Mouse (Mus musculus) intestine, embryonic 14.5 days (tissue): ENCODE data around the gene Paxx. TPM values are rescaled to one million over a fixed set of nuclear protein-coding genes. Genes with fewer than 3 reads are reported as not detected.

ENCODE experiments used
- ATAC-seq: fragments of 200-750 bp; cut with Nextera tagmentation; replicated peaks from 2 replicates; pipeline ENCODE4 v1.8.0; 2017; ENCODE audit warnings: low read depth, moderate number of reproducible peaks, moderate TSS enrichment, moderate library complexity; ENCODE audit not compliant: low FRiP score, low TSS enrichment
- DNase-seq: peaks from one replicate; pipeline ENCODE4 v3.0.0-alpha.2; 2018; ENCODE audit warnings: low spot score
- H3K27ac ChIP-seq: fragments of 300-500 bp; sonication (generic); 2 replicates; pipeline ENCODE4 v1.5.1; 2014; ENCODE audit warnings: low read depth, mild to moderate bottlenecking, control low read depth
- H3K27me3 ChIP-seq: fragments of 300-500 bp; sonication (generic); replicated peaks from 2 replicates; pipeline ENCODE4 v1.6.1; 2014; ENCODE audit warnings: low read length, control low read depth; ENCODE audit not compliant: control insufficient read depth, insufficient read depth
- H3K36me3 ChIP-seq: fragments of 300-500 bp; sonication (generic); 2 replicates; pipeline ENCODE4 v1.6.1; 2014; ENCODE audit warnings: low read length, control low read depth; ENCODE audit not compliant: control insufficient read depth, insufficient read depth
- H3K4me1 ChIP-seq: fragments of 300-500 bp; sonication (generic); replicated peaks from 2 replicates; pipeline ENCODE4 v1.6.1; 2014; ENCODE audit warnings: low read length, control low read depth, mixed read lengths; ENCODE audit not compliant: control insufficient read depth, insufficient read depth
- H3K4me2 ChIP-seq: fragments of 300-500 bp; sonication (generic); 2 replicates; pipeline ENCODE4 v1.6.1; 2014; ENCODE audit warnings: low read length
- H3K4me3 ChIP-seq: fragments of 300-500 bp; sonication (generic); 2 replicates; pipeline ENCODE4 v1.5.1; 2014; ENCODE audit warnings: low read depth, low read length, control low read depth, mixed read lengths
- H3K9ac ChIP-seq: fragments of 300-500 bp; sonication (generic); 2 replicates; pipeline ENCODE4 v1.6.1; 2014; ENCODE audit warnings: mild to moderate bottlenecking, low read length
- H3K9me3 ChIP-seq: fragments of 300-500 bp; sonication (generic); 2 replicates; pipeline ENCODE4 v1.6.1; 2016; ENCODE audit warnings: low read length, control low read depth; ENCODE audit not compliant: control insufficient read depth
- WGBS: fragments of 180-500 bp; shearing (Covaris S2); extraction: QIAGEN DNeasy Blood & Tissue Kit; methylation state at CpG from one replicate; pipeline ENCODE4 v1.1.7; 2014; 5-methylcytosine and 5-hydroxymethylcytosine counted together
- polyA plus RNA-seq: library from polyadenylated mRNA; unstranded; fragments of >200 nt; fragmentation: Nextera tagmentation; extraction: Ambion mirVana; gene quantifications from 2 replicates; pipeline ENCODE4 v1.2.1, GENCODE M21; 2014

The Paxx gene
- polyA plus RNA-seq, 1 experiment from 2014 or later: 27.4 TPM

DNA sequence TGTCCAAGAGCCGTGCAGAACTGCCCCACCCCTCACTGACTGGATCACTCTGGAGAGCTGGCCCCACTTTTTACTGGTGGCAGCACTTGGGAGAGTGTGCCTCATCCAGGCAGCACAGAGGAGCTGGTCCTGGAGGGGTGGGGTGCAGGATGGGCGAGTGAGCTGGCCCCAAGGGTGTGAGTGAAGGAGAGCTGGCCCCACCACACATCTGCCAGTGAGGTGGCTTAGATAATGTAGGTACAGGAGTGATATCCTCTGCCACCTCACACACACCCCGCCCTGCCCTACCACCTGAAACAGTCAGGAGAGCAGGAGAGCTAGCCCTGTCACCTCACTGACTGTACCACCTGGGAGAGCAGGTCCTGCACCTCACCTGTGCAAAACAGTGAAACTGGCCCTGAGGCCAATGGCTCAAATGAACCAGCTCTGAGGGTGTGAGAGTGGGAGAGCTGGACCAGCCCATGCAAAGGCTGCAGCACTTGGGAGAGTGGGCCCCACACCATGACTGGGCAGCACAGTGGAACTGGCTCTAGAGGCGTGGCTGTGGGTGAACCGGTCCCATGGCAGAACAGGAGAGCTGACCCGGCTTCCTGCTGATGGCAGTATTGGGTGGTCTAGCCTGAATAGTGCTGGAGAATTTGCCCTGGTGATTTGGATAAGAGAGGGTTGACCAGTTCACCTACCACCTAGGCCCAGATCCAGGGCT is 27.2 kb upstream of the Paxx start:
- Histone ChIP-seq H3K9me3 (no peaks in the 10 kb centered on the region), H3K4me2 (no peak overlapping the region), H3K9ac (no peak overlapping the region), H3K27ac (no peak overlapping the region), H3K36me3 (no peaks in the 10 kb centered on the region), H3K4me3 (no peak overlapping the region), H3K4me1 (no peaks in the 10 kb centered on the region), H3K27me3 (no peaks in the 10 kb centered on the region)
- no peak for ATAC-seq
- DNase-seq: no peak
- 82% methylated on average over 6 of the region's 6 CpGs for WGBS

- Histone ChIP-seq H3K4me1 (no peaks in the 10 kb centered on the region), H3K9me3 (no peaks in the 10 kb centered on the region), H3K4me2 (no peak overlapping the region), H3K27me3 (no peaks in the 10 kb centered on the region), H3K27ac (no peak overlapping the region), H3K9ac (no peak overlapping the region), H3K4me3 (no peak overlapping the region), H3K36me3 (no peaks in the 10 kb centered on the region)
- no peak for DNase-seq
- WGBS: 52% methylated on average over 11 of the region's 11 CpGs
- no peak for ATAC-seq
These were observed 24.2 kb upstream of the Paxx start for GRCm38 (mm10) chr2:25484901-25485647.

GRCm38 (mm10) chr2:25482969-25483368 is 22.1 kb upstream of the Paxx start:
- 26% methylated on average over 7 of the region's 7 CpGs for WGBS

GRCm38 (mm10) chr2:25480541-25480940 is 19.6 kb upstream of the Paxx start:
- no peak overlapping the region for H3K27ac ChIP-seq
- no peak for ATAC-seq
- H3K4me1 ChIP-seq: no peaks in the 10 kb centered on the region
- no peak overlapping the region for H3K4me3 ChIP-seq
- H3K9me3 ChIP-seq: no peaks in the 10 kb centered on the region
- DNase-seq: no peak
- H3K27me3 ChIP-seq: no peaks in the 10 kb centered on the region
- WGBS: 92% methylated on average over 1 of the region's 1 CpGs
- no peak overlapping the region for H3K9ac ChIP-seq
- H3K36me3 ChIP-seq: no peaks in the 10 kb centered on the region
- no peak overlapping the region for H3K4me2 ChIP-seq

More at GRCm38 (mm10) chr2:25482969-25483368, 22.1 kb upstream of the Paxx start:
- ATAC-seq (0 out of 2 replicates have a peak, but pooled peaks have one; percentile 22), DNase-seq (peak; percentile 67)
- Histone ChIP-seq H3K4me2 (no peak overlapping the region), H3K4me3 (no peak overlapping the region), H3K36me3 (no peaks in the 10 kb centered on the region), H3K27me3 (no peaks in the 10 kb centered on the region), H3K9ac (no peak overlapping the region), H3K27ac (no peak overlapping the region), H3K4me1 (no peaks in the 10 kb centered on the region), H3K9me3 (no peaks in the 10 kb centered on the region)

- no peaks in the 10 kb centered on the region for H3K27me3 ChIP-seq
- H3K9ac ChIP-seq: no peak overlapping the region
- H3K36me3 ChIP-seq: no peaks in the 10 kb centered on the region
- no peaks in the 10 kb centered on the region for H3K4me1 ChIP-seq
- DNase-seq: no peak
- H3K27ac ChIP-seq: no peak overlapping the region
- no peak overlapping the region for H3K4me3 ChIP-seq
- 60% methylated on average over 10 of the region's 10 CpGs for WGBS
- no peak for ATAC-seq
- no peaks in the 10 kb centered on the region for H3K9me3 ChIP-seq
- no peak overlapping the region for H3K4me2 ChIP-seq
These were observed 18.8 kb upstream of the Paxx start for GRCm38 (mm10) chr2:25479551-25480311.

DNA sequence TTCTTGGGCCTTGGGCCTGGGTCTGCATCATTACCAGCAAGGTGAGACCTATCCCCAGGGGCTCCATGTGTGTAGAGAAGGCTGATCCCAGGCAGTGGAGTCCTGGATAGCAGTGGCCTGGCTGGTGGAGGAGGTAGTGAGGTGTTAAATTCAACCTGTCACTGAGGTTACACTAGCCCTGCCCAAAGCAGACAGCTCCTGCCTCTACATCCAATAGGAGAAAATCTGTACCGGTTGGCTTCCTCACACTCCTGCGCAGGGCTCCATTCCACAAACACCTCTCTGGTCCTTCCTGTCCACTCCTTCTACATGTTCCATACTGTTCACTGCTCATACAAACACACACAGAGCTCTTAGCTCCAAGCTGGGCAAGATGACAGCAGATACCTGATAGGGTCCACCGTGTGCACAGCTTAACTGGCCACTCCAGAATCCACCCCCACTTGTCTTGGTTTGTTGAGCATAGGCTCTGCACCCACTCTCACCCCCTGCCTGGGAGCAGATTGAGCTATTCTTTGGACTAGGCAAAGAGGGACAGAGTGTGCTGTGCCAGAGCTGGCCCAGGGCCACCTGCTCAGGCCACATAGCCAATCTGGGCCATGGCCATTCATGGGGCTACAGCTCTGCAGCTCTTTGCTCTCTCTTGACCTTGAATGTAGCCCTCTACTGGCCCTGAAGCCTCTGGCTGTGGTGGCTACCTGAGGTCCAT is 17.2 kb upstream of the Paxx start:
- H3K4me3 ChIP-seq: no peak overlapping the region

DNA sequence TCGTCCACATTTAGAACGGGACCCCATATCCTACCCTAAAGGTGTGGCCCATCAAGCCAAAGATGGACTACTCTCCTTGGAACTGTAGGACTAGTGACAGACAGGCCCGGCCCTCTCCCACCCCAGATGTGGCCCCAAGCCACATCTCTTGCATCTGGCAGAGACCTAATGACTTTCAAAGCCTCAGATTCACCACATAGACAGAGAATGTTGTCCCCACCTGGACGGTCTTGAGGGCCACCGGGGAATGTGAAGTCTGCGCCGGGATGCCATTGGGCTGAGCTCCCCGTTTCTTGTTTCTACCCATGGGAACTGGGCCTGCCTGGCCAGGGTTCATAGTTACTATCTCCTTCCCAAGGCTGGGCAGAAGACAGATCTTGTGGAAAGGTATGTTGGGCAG is 16.6 kb upstream of the Paxx start:
- H3K4me1 ChIP-seq: no peaks in the 10 kb centered on the region
- H3K9ac ChIP-seq: no peak overlapping the region
- 88% methylated on average over 8 of the region's 8 CpGs for WGBS
- no peaks in the 10 kb centered on the region for H3K9me3 ChIP-seq
- no peaks in the 10 kb centered on the region for H3K36me3 ChIP-seq
- no peaks in the 10 kb centered on the region for H3K27me3 ChIP-seq
- H3K27ac ChIP-seq: no peak overlapping the region
- no peak overlapping the region for H3K4me3 ChIP-seq
- no peak for DNase-seq
- H3K4me2 ChIP-seq: no peak overlapping the region
- ATAC-seq: no peak

More for the DNA sequence above, 17.2 kb upstream of the Paxx start:
- Histone ChIP-seq H3K36me3 (no peaks in the 10 kb centered on the region), H3K4me2 (no peak overlapping the region), H3K9ac (no peak overlapping the region), H3K4me1 (no peaks in the 10 kb centered on the region), H3K27me3 (no peaks in the 10 kb centered on the region), H3K27ac (no peak overlapping the region), H3K9me3 (no peaks in the 10 kb centered on the region)
- 81% methylated on average over 3 of the region's 3 CpGs for WGBS
- ATAC-seq (no peak), DNase-seq (no peak)

- no peak overlapping the region for H3K9ac ChIP-seq
- no peak overlapping the region for H3K4me2 ChIP-seq
- H3K9me3 ChIP-seq: no peaks in the 10 kb centered on the region
- no peaks in the 10 kb centered on the region for H3K4me1 ChIP-seq
- H3K27me3 ChIP-seq: no peaks in the 10 kb centered on the region
- no peaks in the 10 kb centered on the region for H3K36me3 ChIP-seq
- H3K4me3 ChIP-seq: no peak overlapping the region
- DNase-seq (no peak), ATAC-seq (no peak)
- H3K27ac ChIP-seq: no peak overlapping the region
- 69% methylated on average over 2 of the region's 2 CpGs for WGBS
These were observed 11.7 kb upstream of the Paxx start for GRCm38 (mm10) chr2:25472550-25472949.
